Mouse (Mus musculus) limb, embryonic 14.5 days (tissue): ENCODE measurements around the gene Prg3. TPM values are rescaled to one million over a fixed set of nuclear protein-coding genes. Genes with fewer than 3 reads are reported as not detected.

Experiments
- ATAC-seq: fragments of 200-750 bp; cut with Nextera tagmentation; 2 replicates; pipeline ENCODE4 v1.8.0; 2017; ENCODE audit warnings: low read depth, moderate number of reproducible peaks, moderate TSS enrichment; ENCODE audit not compliant: low FRiP score
- DNase-seq: peaks from one replicate; pipeline ENCODE4 v3.0.0-alpha.2; 2015; ENCODE audit warnings: low spot score
- H3K27ac ChIP-seq: fragments of 300-500 bp; sonication (generic); replicated peaks from 2 replicates; pipeline ENCODE4 v1.5.1; 2014; ENCODE audit warnings: low read depth, mild to moderate bottlenecking, low read length, moderate library complexity, mixed read lengths
- H3K27me3 ChIP-seq: fragments of 300-500 bp; sonication (generic); 2 replicates; pipeline ENCODE4 v1.6.1; 2014; ENCODE audit warnings: low read length, mixed read lengths; ENCODE audit not compliant: control insufficient read depth, insufficient read depth
- H3K36me3 ChIP-seq: fragments of 300-500 bp; sonication (generic); 2 replicates; pipeline ENCODE4 v1.6.1; 2014; ENCODE audit warnings: mild to moderate bottlenecking, low read length, moderate library complexity, mixed read lengths; ENCODE audit not compliant: control insufficient read depth, insufficient read depth
- H3K4me1 ChIP-seq: fragments of 300-500 bp; sonication (generic); 2 replicates; pipeline ENCODE4 v1.6.1; 2014; ENCODE audit warnings: antibody characterized with exemption, low read length, mixed read lengths; ENCODE audit not compliant: control insufficient read depth, insufficient read depth
- H3K4me2 ChIP-seq: fragments of 300-500 bp; sonication (generic); replicated peaks from 2 replicates; pipeline ENCODE4 v1.6.1; 2014; ENCODE audit warnings: low read depth, mild to moderate bottlenecking, low read length, moderate library complexity; ENCODE audit not compliant: severe bottlenecking
- H3K4me3 ChIP-seq: fragments of 300-500 bp; sonication (generic); replicated peaks from 2 replicates; pipeline ENCODE4 v1.5.1; 2014; ENCODE audit warnings: low read length
- H3K9ac ChIP-seq: fragments of 300-500 bp; sonication (generic); 2 replicates; pipeline ENCODE4 v1.6.1; 2014; ENCODE audit warnings: mild to moderate bottlenecking, low read depth, low read length, moderate library complexity; ENCODE audit not compliant: severe bottlenecking
- H3K9me3 ChIP-seq: fragments of 300-500 bp; sonication (generic); 2 replicates; pipeline ENCODE4 v1.6.1; 2016; ENCODE audit warnings: low read length; ENCODE audit not compliant: control insufficient read depth
- POLR2A ChIP-seq: fragments of 200-500 bp; IDR thresholded peaks from 2 replicates; pipeline ENCODE4 v1.8.0; 2012; ENCODE audit warnings: inconsistent platforms, mild to moderate bottlenecking, moderate library complexity, borderline replicate concordance; ENCODE audit not compliant: insufficient read depth, insufficient read length; ENCODE audit errors: extremely low read depth
- WGBS: fragments of 180-500 bp; shearing (Covaris S2); extraction: QIAGEN DNeasy Blood & Tissue Kit; methylation state at CpG from one replicate; pipeline ENCODE4 v1.1.7; 2014; 5-methylcytosine and 5-hydroxymethylcytosine counted together
- polyA plus RNA-seq, 2 experiments: library from polyadenylated mRNA; depleted of rRNA in 1 of 2; stranded (reverse) in 1 of 2; unstranded in 1 of 2; fragments of >200 nt; fragmentation: Nextera tagmentation in 1 of 2; extraction: Ambion mirVana in 1 of 2; gene quantifications; 2 replicates each; pipeline versions ENCODE4 v1.2.1 to v1.2.3; 2012 to 2014

The Prg3 gene
- 0.08 TPM in 1 of 2 replicates, not detected in the other for polyA plus RNA-seq (2012; rRNA removed)
- polyA plus RNA-seq (2014; fragmentation: Nextera tagmentation; extraction: Ambion mirVana): 0.21 TPM in 1 of 2 replicates, not detected in the other

GRCm38 (mm10) chr2:84987930-84988329, at the start of gene Prg3:
TSS of gene Prg3 (plus strand) at chr2:84988215.
- H3K9me3 ChIP-seq: no peaks in the 10 kb centered on the region
- TF ChIP-seq POLR2A: no peak
- no peak within 1 kb of the TSS for H3K4me2 ChIP-seq
- no peak within 1 kb of the TSS for H3K27ac ChIP-seq
- DNase-seq (no peak), ATAC-seq (no peak)
- H3K9ac ChIP-seq: no peak within 1 kb of the TSS
- H3K36me3 ChIP-seq: no peaks in the 10 kb centered on the region
- no peaks in the 10 kb centered on the region for H3K4me1 ChIP-seq
- WGBS: 60% methylated on average over 1 of the region's 1 CpGs
- no peaks in the 10 kb centered on the region for H3K27me3 ChIP-seq
- no peak within 1 kb of the TSS for H3K4me3 ChIP-seq

- DNase-seq (no peak), ATAC-seq (no peak)
- 80% methylated on average over 5 of the region's 5 CpGs for WGBS
- H3K9ac ChIP-seq: no peak overlapping the region
- H3K4me3 ChIP-seq: peak overlapping the region; percentile 45; the same call in 1 of the 2 replicates
- peaks cover 7% of the 10 kb centered on the region for H3K4me1 ChIP-seq
- H3K4me2 ChIP-seq: 0 out of 2 replicates have a peak overlapping the region, but pooled peaks have one; percentile 53
- TF ChIP-seq POLR2A: no peak
- no peaks in the 10 kb centered on the region for H3K9me3 ChIP-seq
- H3K36me3 ChIP-seq: peaks cover 9% of the 10 kb centered on the region; the same call in 1 of the 2 replicates
- H3K27me3 ChIP-seq: no peaks in the 10 kb centered on the region
- H3K27ac ChIP-seq: no peak overlapping the region
These were observed 49.6 kb upstream of the Prg3 start for GRCm38 (mm10) chr2:84938249-84938946.

- TF ChIP-seq POLR2A: no peak
- Histone ChIP-seq H3K36me3 (peaks cover 9% of the 10 kb centered on the region; the same call in 1 of the 2 replicates), H3K4me3 (no peak overlapping the region), H3K4me2 (no peak overlapping the region), H3K9ac (no peak overlapping the region), H3K27ac (no peak overlapping the region), H3K27me3 (no peaks in the 10 kb centered on the region), H3K4me1 (peaks cover 7% of the 10 kb centered on the region), H3K9me3 (no peaks in the 10 kb centered on the region)
- DNase-seq: no peak
- WGBS: 90% methylated on average over 3 of the region's 3 CpGs
- no peak for ATAC-seq
These were observed 48.7 kb upstream of the Prg3 start for GRCm38 (mm10) chr2:84939306-84939705.

DNA sequence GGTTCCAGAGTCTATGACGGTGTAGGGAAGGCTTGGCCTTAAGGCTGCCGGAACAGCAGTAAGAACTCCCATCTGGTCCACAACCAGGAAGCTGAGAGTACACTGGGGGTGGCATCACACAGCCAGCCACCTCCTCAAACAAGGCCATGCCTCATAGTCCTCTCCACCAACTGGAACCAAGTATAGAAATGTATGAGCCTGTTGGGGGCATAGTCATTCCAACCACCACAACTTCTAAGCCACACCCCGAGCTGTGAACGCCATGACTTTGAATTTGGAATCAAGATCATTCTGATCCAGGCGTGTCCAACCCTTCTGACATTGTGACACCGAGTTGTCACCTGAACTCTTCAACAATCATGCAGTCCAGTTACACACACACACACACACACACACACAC, 48.3 kb upstream of the Prg3 start:
- Histone ChIP-seq H3K9me3 (no peaks in the 10 kb centered on the region), H3K4me1 (peaks cover 7% of the 10 kb centered on the region), H3K36me3 (peaks cover 11% of the 10 kb centered on the region), H3K4me3 (no peak overlapping the region), H3K27me3 (no peaks in the 10 kb centered on the region), H3K4me2 (no peak overlapping the region), H3K27ac (no peak overlapping the region), H3K9ac (no peak overlapping the region)
- DNase-seq: no peak
- TF ChIP-seq POLR2A: no peak
- no peak for ATAC-seq
- 92% methylated on average over 6 of the region's 6 CpGs for WGBS

DNA sequence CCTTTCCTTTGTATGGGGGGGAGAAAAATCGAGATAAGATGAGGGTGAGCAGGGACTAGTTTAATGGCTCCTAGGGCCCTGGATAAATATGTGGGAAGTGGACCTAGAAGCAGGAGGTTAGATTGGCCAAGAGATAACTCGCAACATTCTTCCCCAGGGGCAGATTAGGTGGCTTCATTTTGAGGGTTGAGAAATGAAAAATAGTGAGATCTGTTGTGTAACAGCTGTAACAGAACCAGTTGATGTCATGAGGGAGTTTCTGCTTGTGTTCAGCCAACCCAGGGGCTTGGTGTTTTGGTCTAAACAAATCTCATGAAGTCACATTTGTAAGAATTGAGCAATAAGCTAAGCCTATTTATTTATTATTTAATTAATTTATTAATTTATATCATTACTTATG, 46.7 kb upstream of the Prg3 start:
- no peak overlapping the region for H3K27ac ChIP-seq
- H3K9ac ChIP-seq: no peak overlapping the region
- no peak overlapping the region for H3K4me2 ChIP-seq
- DNase-seq (no peak), ATAC-seq (no peak)
- WGBS: 73% methylated on average over 2 of the region's 2 CpGs
- no peaks in the 10 kb centered on the region for H3K27me3 ChIP-seq
- peaks cover 24% of the 10 kb centered on the region for H3K36me3 ChIP-seq
- peaks cover 7% of the 10 kb centered on the region for H3K4me1 ChIP-seq
- H3K4me3 ChIP-seq: no peak overlapping the region
- no peak for TF ChIP-seq POLR2A
- no peaks in the 10 kb centered on the region for H3K9me3 ChIP-seq
